Mouse (Mus musculus) stomach, postnatal 0 days (tissue): Measurements from ENCODE around the gene B3galt5. TPM values are rescaled to one million over a fixed set of nuclear protein-coding genes. Genes with fewer than 3 reads are reported as not detected.
A peak's percentile ranks its signal among the peaks of the same experiment; 100 is the strongest.

ENCODE experiments used
- ATAC-seq: fragments of 200-750 bp; cut with Nextera tagmentation; 2 replicates; pipeline ENCODE4 v1.8.0; 2017; ENCODE audit not compliant: low FRiP score, low TSS enrichment
- DNase-seq: peaks from one replicate; pipeline ENCODE4 v3.0.0-alpha.2; 2016; ENCODE audit warnings: low spot score
- H3K27ac ChIP-seq: fragments of 300-500 bp; sonication (generic); replicated peaks from 2 replicates; pipeline ENCODE4 v1.5.1; 2014; ENCODE audit warnings: mild to moderate bottlenecking, control low read depth
- H3K27me3 ChIP-seq: fragments of 300-500 bp; sonication (generic); 2 replicates; pipeline ENCODE4 v1.6.1; 2014; ENCODE audit warnings: low read length; ENCODE audit not compliant: control insufficient read depth, insufficient read depth
- H3K36me3 ChIP-seq: fragments of 300-500 bp; sonication (generic); 2 replicates; pipeline ENCODE4 v1.6.1; 2014; ENCODE audit warnings: low read length, mixed read lengths; ENCODE audit not compliant: control insufficient read depth, insufficient read depth
- H3K4me1 ChIP-seq: fragments of 300-500 bp; sonication (generic); replicated peaks from 2 replicates; pipeline ENCODE4 v1.6.1; 2014; ENCODE audit warnings: antibody characterized with exemption; ENCODE audit not compliant: control insufficient read depth, insufficient read depth
- H3K4me2 ChIP-seq: fragments of 300-500 bp; sonication (generic); replicated peaks from 2 replicates; pipeline ENCODE4 v1.6.1; 2014; ENCODE audit warnings: low read depth, mild to moderate bottlenecking, control low read depth, moderate library complexity
- H3K4me3 ChIP-seq: fragments of 300-500 bp; sonication (generic); 2 replicates; pipeline ENCODE4 v1.5.1; 2014; ENCODE audit warnings: low read depth, low read length, control low read depth
- H3K9ac ChIP-seq: fragments of 300-500 bp; sonication (generic); 2 replicates; pipeline ENCODE4 v1.6.1; 2014; ENCODE audit warnings: mild to moderate bottlenecking, low read length, control low read depth, mixed read lengths
- H3K9me3 ChIP-seq: fragments of 300-500 bp; sonication (generic); 2 replicates; pipeline ENCODE4 v1.6.1; 2016; ENCODE audit warnings: low read length; ENCODE audit not compliant: control insufficient read depth
- CTCF ChIP-seq: IDR thresholded peaks from 2 replicates; pipeline ENCODE4 v1.5.1; 2016; ENCODE audit warnings: antibody characterized with exemption, low read depth, mild to moderate bottlenecking, moderate library complexity
- EP300 ChIP-seq: optimal IDR thresholded peaks from 2 replicates; pipeline ENCODE3; 2016; ENCODE audit warnings: antibody characterized with exemption
- WGBS: fragments of 180-500 bp; shearing (Covaris S2); extraction: QIAGEN DNeasy Blood & Tissue Kit; methylation state at CpG from one replicate; pipeline ENCODE4 v1.1.7; 2014; 5-methylcytosine and 5-hydroxymethylcytosine counted together
- polyA plus RNA-seq: library from polyadenylated mRNA; unstranded; fragments of >200 nt; fragmentation: Nextera tagmentation; extraction: Ambion mirVana; gene quantifications from 2 replicates; pipeline ENCODE4 v1.2.1, GENCODE M21; 2015

Gene B3galt5
- polyA plus RNA-seq, 1 experiment from 2014 or later: 8.7 TPM

- no peak for ATAC-seq
- Histone ChIP-seq H3K27ac (no peak overlapping the region), H3K27me3 (no peaks in the 10 kb centered on the region), H3K36me3 (no peaks in the 10 kb centered on the region), H3K9ac (no peak overlapping the region), H3K9me3 (no peaks in the 10 kb centered on the region), H3K4me2 (no peak overlapping the region), H3K4me1 (no peaks in the 10 kb centered on the region), H3K4me3 (no peak overlapping the region)
- WGBS: 90% methylated on average over 8 of the region's 8 CpGs
- DNase-seq: no peak
- TF ChIP-seq EP300 (no peak), CTCF (no peak)
These were observed 1.6 kb upstream of the B3galt5 start for GRCm38 (mm10) chr16:96233996-96234395.

GRCm38 (mm10) chr16:96244496-96244895 lies 8.9 kb downstream of the B3galt5 start:
- no peaks in the 10 kb centered on the region for H3K9me3 ChIP-seq
- no peak overlapping the region for H3K27ac ChIP-seq
- no peak overlapping the region for H3K9ac ChIP-seq
- DNase-seq (no peak), ATAC-seq (no peak)
- H3K4me3 ChIP-seq: no peak overlapping the region
- WGBS: 69% methylated on average over 6 of the region's 6 CpGs
- H3K36me3 ChIP-seq: no peaks in the 10 kb centered on the region
- H3K4me2 ChIP-seq: no peak overlapping the region
- TF ChIP-seq EP300 (no peak), CTCF (no peak)
- no peaks in the 10 kb centered on the region for H3K4me1 ChIP-seq
- no peaks in the 10 kb centered on the region for H3K27me3 ChIP-seq

- Histone ChIP-seq H3K36me3 (no peaks in the 10 kb centered on the region), H3K9me3 (no peaks in the 10 kb centered on the region), H3K4me3 (no peak overlapping the region), H3K9ac (no peak overlapping the region), H3K4me2 (no peak overlapping the region), H3K27me3 (no peaks in the 10 kb centered on the region), H3K4me1 (no peaks in the 10 kb centered on the region), H3K27ac (no peak overlapping the region)
- WGBS: 82% methylated on average over 7 of the region's 7 CpGs
- TF ChIP-seq EP300: no peak
- TF ChIP-seq CTCF: no peak
- peak; percentile 11 for DNase-seq
- ATAC-seq: no peak
These were observed 14.0 kb downstream of the B3galt5 start for GRCm38 (mm10) chr16:96249635-96250034.

- TF ChIP-seq CTCF (no peak), EP300 (no peak)
- no peaks in the 10 kb centered on the region for H3K4me1 ChIP-seq
- no peak overlapping the region for H3K9ac ChIP-seq
- H3K4me2 ChIP-seq: no peak overlapping the region
- H3K36me3 ChIP-seq: no peaks in the 10 kb centered on the region
- no peak overlapping the region for H3K4me3 ChIP-seq
- DNase-seq (no peak), ATAC-seq (no peak)
- H3K27me3 ChIP-seq: no peaks in the 10 kb centered on the region
- no peak overlapping the region for H3K27ac ChIP-seq
- 76% methylated on average over 1 of the region's 1 CpGs for WGBS
- no peaks in the 10 kb centered on the region for H3K9me3 ChIP-seq
These were observed 16.5 kb downstream of the B3galt5 start for GRCm38 (mm10) chr16:96252146-96252545.

GRCm38 (mm10) chr16:96258429-96258828 lies 22.8 kb downstream of the B3galt5 start:
- no peak overlapping the region for H3K4me2 ChIP-seq
- no peak for ATAC-seq
- TF ChIP-seq EP300 (no peak), CTCF (no peak)
- 79% methylated on average over 8 of the region's 8 CpGs for WGBS
- H3K9ac ChIP-seq: no peak overlapping the region
- H3K27ac ChIP-seq: no peak overlapping the region
- DNase-seq: peak; percentile 4
- H3K27me3 ChIP-seq: no peaks in the 10 kb centered on the region
- no peaks in the 10 kb centered on the region for H3K4me1 ChIP-seq
- H3K36me3 ChIP-seq: no peaks in the 10 kb centered on the region
- H3K4me3 ChIP-seq: no peak overlapping the region
- no peaks in the 10 kb centered on the region for H3K9me3 ChIP-seq

- no peak for ATAC-seq
These were observed 36.1 kb downstream of the B3galt5 start for GRCm38 (mm10) chr16:96271736-96272135.

More at GRCm38 (mm10) chr16:96271736-96272135, 36.1 kb downstream of the B3galt5 start:
- DNase-seq: no peak
- 88% methylated on average over 2 of the region's 2 CpGs for WGBS
- Histone ChIP-seq H3K4me1 (no peaks in the 10 kb centered on the region), H3K27ac (no peak overlapping the region), H3K4me3 (no peak overlapping the region), H3K27me3 (no peaks in the 10 kb centered on the region), H3K4me2 (no peak overlapping the region), H3K9me3 (no peaks in the 10 kb centered on the region), H3K9ac (no peak overlapping the region), H3K36me3 (no peaks in the 10 kb centered on the region)
- TF ChIP-seq CTCF: no peak
- no peak for TF ChIP-seq EP300
